Mouse (Mus musculus) cortical plate, adult 2 months (tissue): ENCODE measurements around the gene Dusp22.

Experiments used
- CTCF ChIP-seq: fragments of 200-500 bp; IDR thresholded peaks from 2 replicates; pipeline ENCODE4 v1.5.1; 2011; ENCODE audit warnings: mild to moderate bottlenecking, control low read depth, low read length; ENCODE audit not compliant: insufficient read depth; ENCODE audit errors: extremely low read depth
- POLR2A ChIP-seq: fragments of 200-500 bp; IDR thresholded peaks from 2 replicates; pipeline ENCODE4 v1.6.1; 2011; ENCODE audit warnings: mild to moderate bottlenecking, low read length, control low read depth; ENCODE audit not compliant: insufficient read depth; ENCODE audit errors: extremely low read depth

DNA sequence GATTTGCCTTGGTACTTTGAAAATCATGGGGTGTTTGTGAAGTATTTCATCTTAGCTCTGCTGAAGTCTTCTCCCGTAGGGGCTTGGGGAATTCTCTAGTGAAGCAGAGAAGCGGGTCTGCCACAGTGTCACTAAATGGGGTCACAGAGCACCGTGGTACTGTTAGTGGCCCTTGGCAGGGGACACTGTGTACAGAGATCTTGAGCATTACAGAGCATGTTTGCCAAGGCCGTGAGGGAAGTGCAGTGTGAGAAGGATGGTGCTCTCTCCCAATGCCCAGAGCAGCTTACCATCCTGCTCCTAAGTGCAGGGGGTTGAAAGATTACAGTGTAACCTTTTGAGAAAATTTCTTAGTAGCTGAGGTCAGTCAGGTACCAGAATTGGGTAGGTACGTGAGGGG lies 8.5 kb downstream of the Dusp22 start:
- TF ChIP-seq CTCF (no peak), POLR2A (no peak)
